Mouse (Mus musculus) hindbrain, embryonic 15.5 days (tissue): Measurements from ENCODE around the gene Sema4d. TPM values are rescaled to one million over a fixed set of nuclear protein-coding genes. Genes with fewer than 3 reads are reported as not detected.
"Not testable (repeated sequence)": the region's sequence is repeated elsewhere in the genome, so short reads cannot be mapped to it uniquely, and the experiment has no call there.

Experiments used
- ATAC-seq: fragments of 200-750 bp; cut with Nextera tagmentation; 2 replicates; pipeline ENCODE4 v1.8.0; 2017; ENCODE audit warnings: low read depth, moderate number of reproducible peaks, moderate TSS enrichment; ENCODE audit not compliant: low FRiP score
- H3K27ac ChIP-seq: fragments of 300-500 bp; sonication (generic); replicated peaks from 2 replicates; pipeline ENCODE4 v1.5.1; 2015; ENCODE audit warnings: mild to moderate bottlenecking, inconsistent platforms
- H3K27me3 ChIP-seq: fragments of 300-500 bp; sonication (generic); 2 replicates; pipeline ENCODE4 v1.6.1; 2015; ENCODE audit warnings: control low read depth, inconsistent platforms
- H3K36me3 ChIP-seq: fragments of 300-500 bp; sonication (generic); 2 replicates; pipeline ENCODE4 v1.6.1; 2015; ENCODE audit warnings: control low read depth, inconsistent platforms
- H3K4me1 ChIP-seq: fragments of 300-500 bp; sonication (generic); replicated peaks from 2 replicates; pipeline ENCODE4 v1.6.1; 2015; ENCODE audit warnings: control low read depth, inconsistent platforms
- H3K4me2 ChIP-seq: fragments of 300-500 bp; sonication (generic); 2 replicates; pipeline ENCODE4 v1.6.1; 2015; ENCODE audit warnings: moderate library complexity, mild to moderate bottlenecking, inconsistent platforms
- H3K4me3 ChIP-seq: fragments of 300-500 bp; sonication (generic); 2 replicates; pipeline ENCODE4 v1.5.1; 2015; ENCODE audit warnings: mild to moderate bottlenecking, inconsistent platforms
- H3K9ac ChIP-seq: fragments of 300-500 bp; sonication (generic); 2 replicates; pipeline ENCODE4 v1.6.1; 2015; ENCODE audit warnings: inconsistent platforms
- H3K9me3 ChIP-seq: fragments of 300-500 bp; sonication (generic); 2 replicates; pipeline ENCODE4 v1.6.1; 2016; ENCODE audit warnings: control low read depth, inconsistent platforms
- WGBS: fragments of 180-500 bp; shearing (Covaris S2); methylation state at CpG from one replicate; pipeline ENCODE4 v1.1.7; 2015; 5-methylcytosine and 5-hydroxymethylcytosine counted together
- polyA plus RNA-seq: library from polyadenylated mRNA; unstranded; fragments of >200 nt; fragmentation: Nextera tagmentation; extraction: Ambion mirVana; gene quantifications from 2 replicates; pipeline ENCODE4 v1.2.1, GENCODE M21; 2015

The Sema4d gene
- 14.3 and 14.8 TPM in 2 replicates for polyA plus RNA-seq

DNA sequence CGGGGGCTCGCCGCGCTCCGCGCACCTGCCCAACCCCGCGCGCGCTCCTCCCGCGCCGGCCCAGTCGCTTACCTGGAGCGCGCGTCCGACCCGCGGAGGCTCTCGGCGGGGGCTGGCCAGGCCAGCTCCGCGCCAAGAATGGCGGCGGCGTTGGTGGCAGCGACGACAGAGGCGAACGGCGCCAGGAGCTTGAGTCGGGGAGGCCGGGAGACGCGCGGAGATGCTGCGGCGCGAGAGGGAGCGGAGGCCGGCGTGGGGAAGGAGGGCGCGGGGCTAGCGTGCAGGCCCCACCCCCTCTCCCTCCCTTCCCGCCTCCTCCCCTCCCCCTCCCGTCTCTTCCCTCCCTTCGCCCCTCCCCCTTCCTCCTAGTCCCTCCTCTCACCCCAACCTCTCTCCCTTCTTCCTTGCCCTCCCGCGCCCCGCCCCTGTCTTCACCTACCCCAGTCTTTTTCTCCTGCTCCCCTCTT lies at the start of gene Sema4d:
Gene Sema4d (minus strand): TSS at position 323 of the 467 bp plus-strand sequence.
- peak within 1 kb of the TSS; percentile 83 for H3K27ac ChIP-seq
- no peaks in the 10 kb centered on the region for H3K9me3 ChIP-seq
- peaks cover 28% of the 10 kb centered on the region for H3K4me1 ChIP-seq
- no peaks in the 10 kb centered on the region for H3K27me3 ChIP-seq
- H3K9ac ChIP-seq, result peak within 1 kb of the TSS; percentile 89
- peak within 1 kb of the TSS; percentile 94 for H3K4me2 ChIP-seq
- WGBS, result under 1% methylated on average over 32 of the region's 52 CpGs
- H3K36me3 ChIP-seq, result no peaks in the 10 kb centered on the region
- ATAC-seq, result peak; percentile 81
- peak within 1 kb of the TSS; percentile 95 for H3K4me3 ChIP-seq

DNA sequence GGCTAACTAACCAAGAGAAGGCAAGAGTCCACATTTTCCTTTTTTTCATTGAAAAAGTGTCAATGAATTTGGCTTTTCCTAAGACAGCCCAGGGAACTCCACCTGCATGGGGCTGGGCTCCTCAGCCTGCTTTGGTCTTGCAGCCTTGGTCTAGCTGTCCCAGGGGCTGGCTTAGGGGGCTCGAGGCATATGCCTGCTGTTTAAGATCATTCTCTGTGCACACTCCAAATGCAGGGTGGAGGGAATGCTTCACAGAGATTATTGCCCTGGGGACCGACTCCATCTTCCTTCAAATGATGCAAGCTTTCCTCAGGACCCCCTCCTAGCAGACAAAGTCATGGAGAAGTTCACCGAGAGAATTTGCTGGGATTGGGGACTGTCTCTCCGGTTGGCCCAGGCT lies 49.8 kb upstream of the Sema4d start:
- Histone ChIP-seq H3K9ac (no peak overlapping the region), H3K4me1 (peaks cover 46% of the 10 kb centered on the region), H3K27ac (no peak overlapping the region), H3K4me2 (no peak overlapping the region), H3K27me3 (peaks cover 36% of the 10 kb centered on the region), H3K4me3 (no peak overlapping the region), H3K36me3 (no peaks in the 10 kb centered on the region), H3K9me3 (no peaks in the 10 kb centered on the region)
- 68% methylated on average over 4 of the region's 4 CpGs for WGBS
- no peak for ATAC-seq

DNA sequence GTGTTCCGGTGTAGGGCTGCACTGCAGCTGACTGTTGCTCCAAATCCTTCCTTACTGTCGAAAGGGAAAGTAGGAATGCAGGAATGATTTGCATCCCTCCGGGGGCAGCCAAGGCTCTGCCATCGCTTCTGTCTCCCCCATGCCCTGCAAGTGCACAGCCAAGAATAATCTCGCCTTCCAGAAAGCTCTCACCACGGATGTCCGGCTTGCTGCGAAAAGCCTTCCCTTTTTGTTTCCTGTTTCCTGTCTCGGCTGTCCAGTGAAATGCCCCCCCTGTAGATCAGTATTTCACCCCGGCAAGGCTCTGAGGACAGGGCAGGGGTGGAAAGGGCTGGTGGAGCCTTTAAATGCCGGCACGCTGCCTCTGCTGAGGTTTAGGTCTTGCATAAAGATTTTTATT lies 49.2 kb upstream of the Sema4d start:
- Histone ChIP-seq H3K9me3 (no peaks in the 10 kb centered on the region), H3K9ac (no peak overlapping the region)
- WGBS, result 10% methylated on average over 12 of the region's 12 CpGs

DNA sequence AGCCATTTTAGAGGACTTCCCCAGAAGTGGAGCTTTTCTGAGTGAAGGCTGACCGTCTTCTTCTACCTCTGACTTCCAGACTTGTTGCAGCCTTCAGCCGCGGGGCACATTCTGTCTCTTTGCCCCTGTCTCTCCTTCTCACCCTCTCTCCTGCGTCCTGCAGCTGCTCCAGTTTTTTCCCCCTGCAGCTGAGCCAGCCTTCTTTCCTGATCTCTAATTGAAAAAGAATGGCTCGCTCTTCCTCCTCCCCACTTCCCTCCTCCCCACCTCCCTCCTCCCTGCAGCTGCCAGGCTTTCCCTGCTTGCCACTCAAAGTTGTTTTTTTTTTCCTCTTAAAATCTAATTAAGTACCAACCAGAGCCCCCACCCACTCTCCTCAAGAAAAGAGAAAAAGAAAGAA lies 48.6 kb upstream of the Sema4d start:
- WGBS, result 7% methylated on average over 5 of the region's 5 CpGs
- no peak for ATAC-seq
- Histone ChIP-seq H3K9me3 (no peaks in the 10 kb centered on the region), H3K27ac (no peak overlapping the region), H3K9ac (no peak overlapping the region), H3K36me3 (no peaks in the 10 kb centered on the region), H3K4me1 (peaks cover 35% of the 10 kb centered on the region), H3K4me3 (no peak overlapping the region), H3K4me2 (no peak overlapping the region), H3K27me3 (peaks cover 43% of the 10 kb centered on the region)

More for the DNA sequence above, 49.2 kb upstream of the Sema4d start:
- H3K4me2 ChIP-seq, result peak overlapping the region; percentile 25; the same call in 1 of the 2 replicates
- no peak overlapping the region for H3K27ac ChIP-seq
- no peak for ATAC-seq
- peaks cover 42% of the 10 kb centered on the region for H3K27me3 ChIP-seq
- H3K4me1 ChIP-seq, result peaks cover 41% of the 10 kb centered on the region
- no peak overlapping the region for H3K4me3 ChIP-seq
- H3K36me3 ChIP-seq, result no peaks in the 10 kb centered on the region

DNA sequence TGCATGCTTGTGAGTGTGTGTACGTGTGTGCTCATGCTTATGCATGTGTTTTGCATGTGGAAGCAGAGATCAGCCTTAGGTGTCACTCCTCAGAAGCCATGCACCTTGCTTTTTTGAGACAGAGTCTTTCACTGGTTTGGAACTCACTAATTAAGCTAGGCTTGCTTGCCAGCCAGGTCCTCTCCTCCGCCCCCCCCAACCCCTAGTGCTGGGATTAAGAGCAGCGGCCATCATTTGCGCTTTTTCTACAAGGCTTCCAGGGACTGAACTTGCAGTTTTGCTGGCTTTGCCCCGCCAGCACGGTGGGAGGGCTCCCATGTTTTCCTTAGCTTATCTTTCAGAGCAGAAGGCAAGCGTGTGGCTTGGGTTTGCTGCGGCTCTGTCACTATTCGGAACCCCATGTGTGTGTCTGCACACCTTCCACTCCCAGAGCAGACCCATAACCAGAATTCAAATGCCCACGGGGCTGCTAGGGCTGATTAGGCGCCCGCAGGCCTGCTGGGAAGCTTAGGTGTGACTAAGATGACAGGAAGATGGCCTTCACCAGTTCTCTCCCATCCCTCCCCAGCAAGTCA lies 48.1 kb upstream of the Sema4d start:
- Histone ChIP-seq H3K27ac (no peak overlapping the region), H3K4me1 (peaks cover 30% of the 10 kb centered on the region), H3K9ac (no peak overlapping the region), H3K27me3 (peaks cover 46% of the 10 kb centered on the region), H3K36me3 (no peaks in the 10 kb centered on the region), H3K4me2 (no peak overlapping the region), H3K9me3 (no peaks in the 10 kb centered on the region), H3K4me3 (no peak overlapping the region)
- ATAC-seq, result no peak
- 13% methylated on average over 12 of the region's 12 CpGs for WGBS

DNA sequence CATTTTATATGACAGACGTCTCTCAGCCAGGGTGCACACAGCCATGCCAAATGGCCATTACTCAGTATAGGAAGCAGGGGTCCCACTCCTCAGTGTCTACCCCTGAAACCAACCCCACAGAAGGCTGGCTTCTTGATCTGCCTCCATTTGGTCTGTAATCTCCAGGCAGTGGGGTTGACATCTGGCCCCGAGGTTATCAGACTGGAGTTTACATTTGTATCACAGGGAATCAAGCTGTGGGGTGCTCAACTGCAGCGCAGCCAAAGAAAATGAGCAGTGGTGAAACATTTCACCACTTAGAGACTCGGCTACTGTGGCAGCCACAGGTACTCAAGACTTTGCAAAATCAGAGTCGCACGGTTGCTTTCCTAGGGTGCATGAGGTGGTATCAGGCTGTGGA lies 47.2 kb upstream of the Sema4d start:
- H3K4me3 ChIP-seq, result no peak overlapping the region
- H3K27me3 ChIP-seq, result peaks cover 49% of the 10 kb centered on the region
- no peaks in the 10 kb centered on the region for H3K36me3 ChIP-seq
- ATAC-seq, result no peak
- no peak overlapping the region for H3K9ac ChIP-seq
- no peak overlapping the region for H3K27ac ChIP-seq
- H3K4me2 ChIP-seq, result no peak overlapping the region
- WGBS, result 44% methylated on average over 6 of the region's 6 CpGs
- H3K9me3 ChIP-seq, result no peaks in the 10 kb centered on the region
- H3K4me1 ChIP-seq, result peaks cover 25% of the 10 kb centered on the region

DNA sequence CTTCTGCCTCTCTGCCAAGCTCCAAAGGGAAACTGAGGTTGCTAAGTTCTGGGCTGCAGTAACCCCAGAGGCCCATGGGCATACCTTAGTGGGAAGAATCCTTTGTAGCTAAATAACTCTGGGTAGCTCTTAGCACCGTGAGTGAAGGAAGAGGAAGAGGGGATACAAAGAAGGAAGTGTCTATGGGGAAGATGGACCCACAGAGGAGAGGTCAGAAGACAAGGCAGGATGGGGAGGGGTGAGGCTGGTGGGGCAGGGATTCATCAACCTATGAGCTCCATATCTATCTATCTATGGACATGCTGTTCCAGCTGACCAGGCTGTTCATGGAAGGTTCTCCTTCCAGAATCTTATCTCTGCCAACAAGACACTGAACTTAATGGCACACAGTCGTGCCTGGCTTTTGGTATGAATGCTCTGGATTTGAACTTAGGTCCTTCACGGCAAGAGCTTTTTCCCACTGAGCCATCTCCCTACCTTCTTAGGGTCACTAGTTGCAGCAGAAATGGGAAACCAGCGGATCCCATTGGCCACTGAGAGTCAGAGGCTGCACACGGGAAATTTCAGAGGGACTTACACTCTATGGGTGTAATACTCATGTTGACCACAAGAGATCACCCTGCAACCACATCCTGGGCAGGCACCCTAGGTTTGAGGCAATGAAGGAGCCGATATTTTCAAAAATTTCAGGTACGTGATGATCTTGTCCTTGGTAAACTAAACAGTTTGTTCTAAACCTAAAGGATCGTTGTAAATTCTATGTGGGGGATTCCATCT lies 45.9 kb upstream of the Sema4d start:
- peaks cover 18% of the 10 kb centered on the region; the same call in 1 of the 2 replicates for H3K4me1 ChIP-seq
- 22% methylated on average over 8 of the region's 8 CpGs for WGBS
- H3K27me3 ChIP-seq, result peaks cover 49% of the 10 kb centered on the region
- no peaks in the 10 kb centered on the region for H3K36me3 ChIP-seq
- peak; percentile 56; the same call in 1 of the 2 replicates for ATAC-seq
- H3K4me2 ChIP-seq, result no peak overlapping the region
- H3K4me3 ChIP-seq, result no peak overlapping the region
- H3K27ac ChIP-seq, result no peak overlapping the region
- H3K9ac ChIP-seq, result no peak overlapping the region
- no peaks in the 10 kb centered on the region for H3K9me3 ChIP-seq

DNA sequence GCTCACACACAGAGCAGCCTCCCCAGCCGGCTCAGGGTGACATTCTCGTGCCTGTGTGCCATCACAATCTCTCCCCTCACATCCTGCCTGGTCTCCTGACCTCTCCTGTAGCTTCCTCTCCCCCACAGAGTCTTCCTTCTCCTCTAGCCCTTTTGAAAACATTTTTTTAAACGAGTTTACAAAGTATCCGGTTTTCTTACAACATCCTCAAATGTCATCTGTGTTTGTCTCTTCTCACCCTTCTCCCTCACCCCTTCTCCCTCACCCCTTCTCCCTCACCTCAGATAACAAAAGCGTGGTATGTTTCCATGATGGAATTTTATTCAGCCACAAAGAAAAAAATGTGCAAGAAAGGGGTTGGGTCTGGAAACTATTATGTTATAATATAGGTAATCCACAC lies 43.9 kb upstream of the Sema4d start:
- Histone ChIP-seq H3K9me3 (no peaks in the 10 kb centered on the region), H3K4me2 (no peak overlapping the region), H3K9ac (no peak overlapping the region), H3K4me3 (no peak overlapping the region), H3K4me1 (0 out of 2 replicates have a peak, but pooled peaks cover 9% of the 10 kb centered on the region), H3K27ac (no peak overlapping the region), H3K36me3 (no peaks in the 10 kb centered on the region), H3K27me3 (peaks cover 40% of the 10 kb centered on the region)
- ATAC-seq, result no peak
- 55% methylated on average over 5 of the region's 5 CpGs for WGBS

DNA sequence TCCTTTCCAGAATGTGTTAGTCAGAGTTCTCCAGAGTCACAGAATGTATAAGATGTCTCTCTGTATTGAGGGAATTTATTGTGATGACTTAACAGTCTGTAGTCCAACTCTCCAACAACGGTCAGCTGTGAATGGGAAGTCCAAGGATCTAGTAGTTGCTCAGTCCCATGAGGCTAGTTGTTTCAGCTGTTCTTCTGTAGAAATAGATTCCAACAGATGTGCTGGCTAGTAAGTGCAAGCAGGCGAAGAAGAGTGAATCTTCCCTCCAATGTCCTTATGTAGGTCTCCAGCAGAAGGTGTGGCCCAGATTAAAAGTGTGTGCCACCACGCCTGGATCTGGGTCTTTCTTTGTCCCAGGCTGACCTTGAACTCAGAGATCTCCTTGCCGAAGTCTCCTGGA lies 41.7 kb upstream of the Sema4d start:
- 81% methylated on average over 4 of the region's 4 CpGs for WGBS
- peaks cover 29% of the 10 kb centered on the region for H3K27me3 ChIP-seq
- not testable (repeated sequence) for ATAC-seq

DNA sequence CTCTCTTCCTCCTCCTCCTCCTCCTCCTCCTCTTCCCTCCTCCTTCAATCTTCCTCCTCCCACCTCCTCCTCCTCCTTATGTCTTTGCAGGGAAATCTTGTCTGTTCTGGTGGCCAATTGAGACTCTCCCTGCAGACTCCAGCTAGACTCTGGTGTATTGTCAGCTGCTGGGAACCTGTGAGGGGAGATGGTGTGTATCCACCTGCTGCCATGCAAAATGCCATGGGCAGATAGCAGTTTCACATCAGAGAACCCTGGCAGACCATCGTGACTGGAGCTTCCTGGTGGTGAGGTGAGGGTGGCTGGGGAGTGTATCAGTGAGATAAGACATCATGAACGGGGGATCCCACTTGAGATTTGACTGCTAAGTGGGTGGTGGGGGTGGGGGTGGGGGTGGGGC lies 41.0 kb upstream of the Sema4d start:
- no peak overlapping the region for H3K4me3 ChIP-seq
- H3K27me3 ChIP-seq, result peaks cover 24% of the 10 kb centered on the region
- 58% methylated on average over 2 of the region's 2 CpGs for WGBS
- H3K9me3 ChIP-seq, result no peaks in the 10 kb centered on the region
- ATAC-seq, result no peak
- no peak overlapping the region for H3K27ac ChIP-seq
- H3K9ac ChIP-seq, result no peak overlapping the region
- H3K4me1 ChIP-seq, result peaks cover 5% of the 10 kb centered on the region; the same call in 1 of the 2 replicates
- no peak overlapping the region for H3K4me2 ChIP-seq
- H3K36me3 ChIP-seq, result no peaks in the 10 kb centered on the region

More for the DNA sequence above, 41.7 kb upstream of the Sema4d start:
- H3K9ac ChIP-seq, H3K27ac ChIP-seq, H3K4me3 ChIP-seq, H3K4me2 ChIP-seq, H3K36me3 ChIP-seq, H3K4me1 ChIP-seq, H3K9me3 ChIP-seq: not testable (repeated sequence)

DNA sequence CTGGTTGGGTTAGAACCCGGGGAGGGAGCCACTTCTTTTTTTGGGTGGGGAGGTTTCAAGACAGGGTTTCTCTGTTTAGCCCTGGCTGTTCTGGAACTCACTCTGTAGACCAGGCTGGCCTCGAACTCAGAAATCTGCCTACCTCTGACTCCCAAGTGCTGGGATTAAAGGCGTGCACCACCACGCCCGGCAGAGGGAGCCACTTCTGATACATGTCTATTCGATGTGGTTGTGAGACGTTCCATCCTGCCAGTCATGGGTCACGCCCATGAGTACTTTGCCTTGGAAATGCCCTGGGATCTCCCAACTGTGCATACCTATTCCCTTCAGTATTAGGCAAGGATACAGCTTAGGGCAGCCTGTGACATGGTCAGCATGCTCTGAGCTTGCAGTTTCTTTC lies 40.5 kb upstream of the Sema4d start:
- H3K27me3 ChIP-seq, result peaks cover 19% of the 10 kb centered on the region
- H3K9ac ChIP-seq, H3K4me3 ChIP-seq, H3K9me3 ChIP-seq, H3K4me2 ChIP-seq, H3K27ac ChIP-seq, ATAC-seq, H3K36me3 ChIP-seq, H3K4me1 ChIP-seq: not testable (repeated sequence)
- 59% methylated on average over 8 of the region's 8 CpGs for WGBS

DNA sequence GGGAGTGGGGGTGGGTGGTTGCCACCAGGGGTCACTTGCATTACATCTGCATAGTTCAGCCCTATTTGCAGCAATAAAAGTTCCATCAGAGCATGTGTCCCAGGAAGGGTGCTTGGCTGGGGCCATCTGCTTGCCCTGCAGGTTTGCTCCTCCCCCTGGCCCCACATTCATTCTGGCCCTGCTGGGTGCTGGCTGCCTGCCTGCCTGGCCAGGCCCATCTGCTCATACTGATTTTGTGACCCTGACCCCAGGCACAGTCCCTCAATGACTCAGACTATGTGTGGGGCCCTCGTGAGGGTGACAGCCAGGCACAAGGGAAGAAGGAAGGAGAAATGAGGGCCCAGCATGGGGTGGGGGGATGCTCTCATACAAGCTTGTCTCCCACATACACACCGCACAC lies 40.1 kb upstream of the Sema4d start:
- peaks cover 15% of the 10 kb centered on the region for H3K27me3 ChIP-seq
- 11% methylated on average over 2 of the region's 2 CpGs for WGBS
- ATAC-seq, result peak; percentile 74

More for the DNA sequence above, 40.1 kb upstream of the Sema4d start:
- no peak overlapping the region for H3K27ac ChIP-seq
- H3K4me3 ChIP-seq, result no peak overlapping the region
- peaks cover 5% of the 10 kb centered on the region; the same call in 1 of the 2 replicates for H3K4me1 ChIP-seq
- no peaks in the 10 kb centered on the region for H3K9me3 ChIP-seq
- H3K36me3 ChIP-seq, result no peaks in the 10 kb centered on the region
- no peak overlapping the region for H3K4me2 ChIP-seq
- no peak overlapping the region for H3K9ac ChIP-seq
